Mouse (Mus musculus) kidney, adult 2 months (tissue): ENCODE measurements at regions not wholly inside any gene's neighbourhood (a gene's known extent, or its start where the extent isn't known, plus 50 kb on each side); places are given as distances from the start of the nearest gene placed in this dataset.

Experiments used
- DNase-seq: peaks from one replicate; pipeline ENCODE4 v3.0.0; 2021
- H3K27ac ChIP-seq: fragments of 200-500 bp; 2 replicates; pipeline ENCODE4 v1.5.1; 2012; ENCODE audit warnings: low read depth, low read length, control low read depth, inconsistent platforms; ENCODE audit not compliant: insufficient read depth
- H3K27me3 ChIP-seq: fragments of 200-500 bp; replicated peaks from 2 replicates; pipeline ENCODE4 v1.6.1; 2012; ENCODE audit warnings: mild to moderate bottlenecking, moderate library complexity, low read length, inconsistent platforms; ENCODE audit not compliant: control insufficient read depth, insufficient read depth
- H3K36me3 ChIP-seq: fragments of 200-500 bp; 2 replicates; pipeline ENCODE4 v1.6.1; 2012; ENCODE audit warnings: mild to moderate bottlenecking, moderate library complexity, low read length, inconsistent platforms; ENCODE audit not compliant: control insufficient read depth, insufficient read depth
- H3K4me1 ChIP-seq: fragments of 200-500 bp; 2 replicates; pipeline ENCODE4 v1.6.1; 2011; ENCODE audit warnings: low read length; ENCODE audit not compliant: control insufficient read depth, insufficient read depth
- H3K4me3 ChIP-seq: fragments of 200-500 bp; 2 replicates; pipeline ENCODE4 v1.5.1; 2011; ENCODE audit warnings: mild to moderate bottlenecking, low read depth, low read length, control low read depth; ENCODE audit not compliant: insufficient read depth
- CTCF ChIP-seq: fragments of 200-500 bp; conservative IDR thresholded peaks from 2 replicates; pipeline ENCODE4 v1.5.1; 2011; ENCODE audit warnings: low read depth, mild to moderate bottlenecking, control low read depth, low read length, moderate library complexity, mixed read lengths; ENCODE audit not compliant: insufficient read depth, insufficient read length
- POLR2A ChIP-seq: fragments of 200-500 bp; IDR thresholded peaks from one replicate; pipeline ENCODE4 v1.6.1; 2011; ENCODE audit warnings: low read depth, low read length, control low read depth
- WGBS: fragments of 180-500 bp; shearing (Covaris S2); methylation state at CpG from one replicate; pipeline ENCODE4 v1.1.7; 2018; 5-methylcytosine and 5-hydroxymethylcytosine counted together

DNA sequence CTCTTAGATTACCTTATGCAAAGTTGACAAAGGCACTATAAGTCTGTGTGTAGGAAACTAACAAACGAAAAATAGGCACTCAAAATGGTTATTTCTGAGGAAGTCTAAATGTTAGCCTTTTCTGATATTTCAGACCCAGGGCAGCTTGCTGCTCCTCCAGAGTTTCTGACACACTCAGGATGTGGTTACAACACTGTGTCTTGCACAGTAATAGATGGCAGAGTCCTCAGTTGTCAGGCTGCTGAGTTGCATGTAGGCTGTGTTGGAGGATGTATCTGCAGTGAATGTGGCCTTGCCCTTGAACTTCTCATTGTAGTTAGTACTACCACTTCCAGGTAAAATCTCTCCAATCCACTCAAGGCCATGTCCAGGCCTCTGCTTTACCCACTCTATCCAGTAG is 1039.7 kb downstream of the Adam6a start:
- H3K4me1 ChIP-seq: no peaks in the 10 kb centered on the region
- WGBS: 53% methylated on average over 1 of the region's 1 CpGs
- TF ChIP-seq POLR2A (no peak), CTCF (no peak)
- H3K27me3 ChIP-seq: no peaks in the 10 kb centered on the region
- no peak for DNase-seq
- no peak overlapping the region for H3K4me3 ChIP-seq
- H3K36me3 ChIP-seq: no peaks in the 10 kb centered on the region
- no peak overlapping the region for H3K27ac ChIP-seq

GRCm38 (mm10) chr12:114587227-114587626 is 1043.5 kb downstream of the Adam6a start:
- no peak overlapping the region for H3K4me3 ChIP-seq
- no peaks in the 10 kb centered on the region for H3K36me3 ChIP-seq
- no peaks in the 10 kb centered on the region for H3K27me3 ChIP-seq
- TF ChIP-seq POLR2A: no peak
- no peak for TF ChIP-seq CTCF
- H3K27ac ChIP-seq: no peak overlapping the region
- DNase-seq: no peak
- 71% methylated on average over 2 of the region's 2 CpGs for WGBS
- H3K4me1 ChIP-seq: no peaks in the 10 kb centered on the region

DNA sequence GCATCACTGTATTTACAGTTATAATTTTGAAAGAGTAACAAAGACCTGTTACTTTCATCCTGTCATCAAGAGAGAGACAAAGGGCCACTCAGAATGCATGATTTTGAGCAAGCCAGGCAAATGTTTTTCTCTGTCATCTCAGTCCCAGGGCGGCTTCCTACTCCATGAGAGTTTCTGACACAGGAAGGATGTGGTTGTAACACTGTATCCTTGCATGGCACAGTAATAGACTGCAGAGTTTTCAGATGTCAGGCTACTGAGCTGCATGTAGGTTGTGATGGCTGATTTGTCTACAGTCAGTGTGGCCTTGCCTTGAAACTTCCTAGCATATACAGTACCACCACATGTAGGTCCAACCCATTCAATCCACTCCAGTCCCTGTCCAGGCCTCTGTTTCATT is 1054.0 kb downstream of the Adam6a start:
- H3K27ac ChIP-seq: no peak overlapping the region
- 72% methylated on average over 1 of the region's 1 CpGs for WGBS

GRCm38 (mm10) chr12:114609171-114609570 is 1065.5 kb downstream of the Adam6a start:
- Histone ChIP-seq H3K4me3 (no peak overlapping the region), H3K27ac (no peak overlapping the region), H3K4me1 (no peaks in the 10 kb centered on the region), H3K27me3 (no peaks in the 10 kb centered on the region), H3K36me3 (no peaks in the 10 kb centered on the region)
- TF ChIP-seq CTCF: no peak
- TF ChIP-seq POLR2A: no peak
- DNase-seq: no peak

More for the DNA sequence above, 1054.0 kb downstream of the Adam6a start:
- H3K36me3 ChIP-seq: no peaks in the 10 kb centered on the region
- DNase-seq: no peak
- H3K4me3 ChIP-seq: no peak overlapping the region
- TF ChIP-seq CTCF: no peak
- TF ChIP-seq POLR2A: no peak
- H3K27me3 ChIP-seq: no peaks in the 10 kb centered on the region
- H3K4me1 ChIP-seq: no peaks in the 10 kb centered on the region

DNA sequence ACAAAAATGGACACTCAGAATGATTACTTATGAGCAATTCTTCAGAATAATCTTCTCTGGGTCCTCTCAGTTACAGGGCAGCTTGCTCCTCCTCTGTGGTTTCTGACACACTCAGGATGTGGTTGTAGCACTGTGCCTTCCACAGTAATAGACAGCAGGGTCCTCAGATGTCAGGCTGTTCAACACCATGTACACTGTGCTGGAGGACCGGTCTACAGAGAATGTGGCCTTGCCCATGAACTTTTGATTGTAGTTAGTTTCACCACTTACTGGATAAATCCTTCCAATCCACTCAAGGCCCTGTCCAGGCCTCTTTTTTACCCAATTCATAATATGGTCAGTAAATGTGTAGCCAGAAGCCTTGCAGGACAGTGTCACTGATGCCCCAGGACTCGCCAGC is 1068.4 kb downstream of the Adam6a start:
- TF ChIP-seq CTCF (no peak), POLR2A (no peak)
- H3K27me3 ChIP-seq: no peaks in the 10 kb centered on the region
- no peak overlapping the region for H3K27ac ChIP-seq
- H3K4me3 ChIP-seq: no peak overlapping the region
- no peak for DNase-seq
- WGBS: 66% methylated on average over 2 of the region's 2 CpGs
- no peaks in the 10 kb centered on the region for H3K36me3 ChIP-seq
- H3K4me1 ChIP-seq: no peaks in the 10 kb centered on the region

- no peak for TF ChIP-seq CTCF
- no peak for TF ChIP-seq POLR2A
- no peaks in the 10 kb centered on the region for H3K36me3 ChIP-seq
- 59% methylated on average over 3 of the region's 3 CpGs for WGBS
- DNase-seq: no peak
- no peak overlapping the region for H3K27ac ChIP-seq
- H3K4me3 ChIP-seq: no peak overlapping the region
- H3K27me3 ChIP-seq: no peaks in the 10 kb centered on the region
- no peaks in the 10 kb centered on the region for H3K4me1 ChIP-seq
Measured at GRCm38 (mm10) chr12:114615179-114615578, 1071.5 kb downstream of the Adam6a start.

- DNase-seq: no peak
- Histone ChIP-seq H3K27me3 (no peaks in the 10 kb centered on the region), H3K4me3 (no peak overlapping the region), H3K36me3 (no peaks in the 10 kb centered on the region), H3K4me1 (no peaks in the 10 kb centered on the region), H3K27ac (no peak overlapping the region)
- WGBS: 71% methylated on average over 1 of the region's 1 CpGs
- TF ChIP-seq POLR2A (no peak), CTCF (no peak)
Measured at GRCm38 (mm10) chr12:114615712-114616111, 1072.0 kb downstream of the Adam6a start.

GRCm38 (mm10) chr12:114641089-114641488 is 1097.4 kb downstream of the Adam6a start:
- Histone ChIP-seq H3K27me3 (no peaks in the 10 kb centered on the region), H3K27ac (no peak overlapping the region), H3K36me3 (no peaks in the 10 kb centered on the region), H3K4me1 (no peaks in the 10 kb centered on the region), H3K4me3 (no peak overlapping the region)
- no peak for DNase-seq
- WGBS: 51% methylated on average over 1 of the region's 1 CpGs
- TF ChIP-seq POLR2A (no peak), CTCF (no peak)
